Mouse (Mus musculus): ENCODE measurements around the gene Dclre1a.
A peak's percentile ranks its signal among the peaks of the same experiment; 100 is the strongest.

Gene Dclre1a

DNA sequence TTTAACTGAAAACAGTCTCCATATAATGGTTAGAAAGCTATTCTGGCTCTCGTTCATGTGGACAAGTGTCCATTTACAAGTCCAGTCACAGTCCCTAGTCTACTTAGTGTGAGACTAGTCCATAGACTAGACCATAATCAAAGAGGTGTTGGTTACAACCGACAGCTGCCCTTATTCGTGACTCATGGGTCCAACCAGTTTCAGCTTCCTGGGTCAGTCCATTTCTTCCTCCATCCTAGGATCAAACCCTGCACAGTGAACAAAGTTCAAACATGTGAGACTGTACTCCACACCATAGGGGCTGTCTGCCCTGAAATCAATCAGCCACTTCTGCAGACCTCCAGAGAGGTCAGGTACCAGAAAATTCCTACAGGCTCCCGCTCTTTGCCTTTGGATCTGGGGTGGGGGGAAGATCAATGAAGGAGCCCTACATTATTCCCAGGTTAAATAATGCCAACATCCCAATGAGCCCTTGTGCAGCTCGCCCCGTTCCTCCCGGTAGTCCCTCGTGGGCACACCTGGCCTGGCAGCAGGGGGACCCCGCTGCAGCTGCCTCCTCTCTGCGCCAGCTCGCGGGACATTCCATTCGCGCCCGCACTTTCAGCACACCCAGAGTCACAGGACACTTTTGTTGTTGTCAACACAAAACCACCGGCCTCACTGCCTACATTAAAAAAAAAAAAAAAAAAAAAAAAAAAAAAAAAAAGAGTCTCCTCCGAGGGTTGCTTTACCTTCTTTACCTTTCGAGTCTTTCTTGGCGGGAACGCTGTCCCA lies at the start of gene Dclre1a:
TSS of gene Dclre1a (minus strand) at position 767 of the 774 bp plus-strand sequence.
- peak; percentile 73 to 76 for DNase-seq (ENCODE audit: low spot score in 2 of 2)

DNA sequence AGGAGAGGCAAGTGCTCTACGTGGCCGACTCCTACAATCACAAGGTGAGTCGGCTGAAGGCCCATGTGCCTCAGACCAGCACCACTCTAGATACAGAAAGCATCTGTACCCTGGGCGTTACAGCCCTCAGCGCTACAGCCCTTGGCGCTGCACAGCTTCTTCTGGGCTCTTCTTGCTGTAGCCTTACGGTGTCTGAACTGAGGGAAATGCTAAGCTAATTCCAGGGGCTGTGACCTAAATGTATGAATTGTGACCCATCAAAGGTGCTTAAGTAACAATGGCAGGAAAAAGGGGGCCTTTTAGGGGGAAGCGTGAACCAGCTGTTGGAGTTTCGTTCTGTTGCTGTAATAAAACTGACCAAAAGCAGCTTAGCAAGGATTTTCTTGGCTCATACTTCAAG lies 44.5 kb upstream of the Dclre1a start:
- no peak for DNase-seq (ENCODE audit: low spot score in 2 of 2)

DNA sequence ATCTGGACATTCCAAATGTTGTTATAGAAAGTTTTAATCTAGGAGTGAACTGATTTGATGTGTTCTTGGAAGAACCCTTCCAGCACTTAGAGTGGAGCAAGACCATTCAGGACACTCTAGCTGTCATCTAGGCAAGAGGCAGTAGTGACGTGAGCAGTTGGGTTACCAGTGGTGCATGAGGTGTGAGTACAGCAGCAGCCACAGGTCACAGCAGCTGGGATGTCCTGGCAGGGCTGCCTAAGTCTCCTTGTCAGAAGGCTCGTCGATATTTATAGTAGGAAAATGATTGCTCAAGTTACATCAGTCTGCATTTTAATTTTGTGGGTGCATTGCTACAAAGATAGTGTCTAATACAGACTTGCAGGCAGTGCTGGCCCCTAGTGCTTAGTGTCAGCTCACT lies 42.2 kb upstream of the Dclre1a start:
- no peak for DNase-seq (ENCODE audit: low spot score in 2 of 2)

DNA sequence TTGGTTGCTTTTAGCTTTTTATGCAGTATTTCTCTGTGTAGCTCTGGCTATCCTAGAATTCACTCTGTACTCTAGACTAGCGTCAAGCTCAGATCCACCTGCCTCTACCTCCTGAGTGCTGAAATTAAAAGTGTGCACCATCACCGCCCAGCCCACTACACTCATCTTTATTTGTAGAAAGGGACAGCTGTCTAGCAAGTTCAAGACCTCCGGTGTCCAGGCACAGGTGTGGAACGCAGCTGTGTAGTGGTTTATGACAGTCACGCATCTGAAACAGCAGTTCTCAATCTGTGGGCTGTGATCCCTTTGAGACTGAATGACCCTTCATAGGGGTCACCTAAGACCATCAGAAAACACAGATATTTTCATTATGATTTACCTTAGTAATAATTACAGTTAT lies 41.4 kb upstream of the Dclre1a start:
- no peak for DNase-seq (ENCODE audit: low spot score in 2 of 2)

DNA sequence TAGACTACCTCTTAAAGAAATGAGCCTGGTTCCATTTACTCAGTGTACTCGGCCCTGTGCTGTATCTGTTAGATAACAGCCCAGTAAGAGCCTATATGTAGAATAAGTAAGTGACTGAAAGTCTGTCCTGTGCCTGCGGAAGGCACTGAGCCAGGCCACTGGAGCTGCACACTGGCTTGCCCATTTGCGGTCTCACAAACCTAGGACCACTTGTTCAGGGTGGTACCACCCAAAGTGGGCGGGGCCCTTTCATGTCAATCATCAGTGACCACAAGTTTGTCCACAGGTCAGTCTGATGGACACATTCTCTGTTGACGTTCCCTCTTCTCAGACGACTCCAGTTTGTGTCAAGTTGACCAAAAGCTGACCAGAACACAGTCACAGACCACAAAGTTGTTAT lies 41.0 kb upstream of the Dclre1a start:
- no peak for DNase-seq (ENCODE audit: low spot score in 2 of 2)

DNA sequence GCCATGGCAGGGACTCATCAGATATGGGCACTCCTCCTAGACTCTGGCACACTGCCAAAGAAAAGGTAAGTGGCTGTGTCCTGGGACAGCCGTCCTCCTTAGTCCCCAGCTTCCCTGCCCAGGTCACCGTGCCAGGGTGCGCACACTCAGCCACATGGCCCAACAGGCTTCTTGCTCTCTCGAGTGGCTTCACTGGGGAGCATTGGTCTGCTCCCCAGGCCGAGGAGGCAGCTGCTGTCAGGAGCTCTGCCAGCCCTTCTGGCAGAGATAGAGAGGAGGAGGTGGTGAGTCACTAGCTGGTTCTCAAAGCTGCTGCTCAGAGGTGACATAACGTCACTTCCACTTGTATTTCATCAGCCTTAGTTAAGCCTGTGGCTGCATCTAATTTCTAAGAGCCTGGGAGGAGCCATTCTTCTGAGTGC lies 40.2 kb upstream of the Dclre1a start:
- DNase-seq (ENCODE audit: low spot score in 2 of 2) = no peak

DNA sequence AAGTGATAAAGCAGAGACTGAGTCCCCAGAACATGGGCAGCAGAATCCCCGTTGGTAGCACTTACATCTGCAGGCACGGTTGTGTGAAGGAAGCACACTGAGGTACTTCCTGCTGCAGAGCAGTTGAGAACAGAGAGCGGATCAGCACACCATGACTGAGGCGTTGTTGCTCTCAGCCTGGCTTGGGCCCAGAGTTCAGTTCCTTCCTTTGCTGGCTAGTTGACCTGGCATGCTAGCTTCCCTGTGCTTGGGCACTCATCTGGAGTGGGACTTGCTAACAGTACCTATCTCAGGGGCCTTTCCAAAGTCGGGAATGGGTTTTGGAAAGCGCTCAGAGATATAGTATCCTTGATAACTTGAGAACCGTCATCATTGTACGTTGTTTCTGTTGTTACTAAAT lies 38.3 kb upstream of the Dclre1a start:
- DNase-seq (ENCODE audit: low spot score in 2 of 2) = no peak

DNA sequence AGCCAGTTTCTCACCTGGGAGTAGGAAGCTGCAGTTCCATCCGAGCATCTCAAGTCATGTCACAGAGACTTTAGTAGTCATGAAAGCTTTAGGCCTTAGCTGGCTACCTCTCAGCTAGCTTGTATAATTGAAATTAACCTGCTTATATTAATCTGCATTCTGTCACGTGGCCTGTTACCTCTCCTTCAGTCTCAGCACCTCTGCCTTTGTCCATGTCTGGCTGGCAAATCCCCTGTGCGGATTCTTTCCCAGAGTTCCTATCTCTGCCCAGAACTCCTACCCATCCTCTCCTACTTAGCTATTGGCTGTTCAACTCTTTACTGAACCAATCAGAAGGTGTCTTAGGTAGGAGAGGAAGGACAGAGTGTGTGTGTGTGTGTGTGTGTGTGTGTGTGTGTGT lies 36.3 kb upstream of the Dclre1a start:
- DNase-seq (ENCODE audit: low spot score in 2 of 2) = no peak

DNA sequence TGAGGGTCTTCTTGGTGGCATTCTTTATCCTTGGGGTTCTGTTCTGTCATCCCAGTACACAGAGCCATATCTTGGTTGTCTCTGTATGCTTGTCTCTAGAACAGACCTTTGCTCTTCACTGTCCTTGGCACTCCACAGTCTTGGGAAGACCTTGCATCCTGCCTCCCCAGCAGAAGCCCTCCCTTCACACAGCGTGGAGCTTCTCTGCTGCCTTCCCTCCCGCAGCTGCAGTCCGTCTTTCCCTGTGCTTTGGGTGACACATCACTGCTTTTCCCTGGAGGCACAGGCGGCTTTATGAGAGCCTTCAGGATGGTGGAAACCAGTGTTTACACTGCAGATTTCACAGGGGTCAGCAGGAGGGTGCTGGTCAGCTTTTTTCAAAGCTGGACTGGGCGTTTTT lies 35.8 kb upstream of the Dclre1a start:
- DNase-seq (ENCODE audit: low spot score in 2 of 2) = no peak

DNA sequence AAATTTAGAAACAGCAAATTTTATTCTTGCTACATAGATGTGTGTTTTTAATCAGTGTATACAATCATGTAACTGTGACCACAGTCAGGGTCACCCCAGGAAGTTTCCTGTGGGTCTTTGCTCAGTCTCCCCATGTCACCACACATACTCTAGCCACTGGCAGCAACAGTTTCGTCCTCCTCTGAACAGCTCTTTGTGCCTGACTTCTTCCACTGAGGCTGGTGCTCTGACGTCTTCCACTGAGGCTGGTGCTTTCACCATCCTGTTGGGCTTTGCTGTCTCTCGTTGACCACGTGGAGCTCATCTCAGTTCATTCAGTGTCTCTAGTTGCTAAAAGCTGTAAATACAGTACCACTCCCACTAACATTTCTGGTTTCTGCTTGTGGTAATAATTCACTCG lies 34.0 kb upstream of the Dclre1a start:
- DNase-seq (ENCODE audit: low spot score in 2 of 2) = no peak

DNA sequence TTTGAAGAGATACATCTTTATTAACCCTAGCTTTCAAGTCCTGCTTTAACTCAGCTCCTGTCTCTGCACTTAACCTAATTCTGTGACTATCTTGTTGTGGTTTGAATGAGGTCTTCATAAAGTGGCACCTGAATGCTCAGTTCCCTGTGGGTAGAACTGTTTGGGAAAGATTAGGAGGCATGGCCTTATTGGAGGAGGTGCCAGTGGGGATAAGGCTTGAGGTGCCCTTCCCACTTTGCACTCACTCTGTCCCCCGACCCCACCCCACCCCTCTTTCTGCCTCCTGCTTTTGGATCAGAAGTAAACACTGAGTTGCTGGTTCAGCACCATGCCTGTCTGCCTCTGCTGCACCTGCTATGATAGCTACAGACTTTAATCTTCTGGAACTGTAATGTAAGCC lies 29.8 kb upstream of the Dclre1a start:
- DNase-seq (ENCODE audit: low spot score in 2 of 2) = no peak

DNA sequence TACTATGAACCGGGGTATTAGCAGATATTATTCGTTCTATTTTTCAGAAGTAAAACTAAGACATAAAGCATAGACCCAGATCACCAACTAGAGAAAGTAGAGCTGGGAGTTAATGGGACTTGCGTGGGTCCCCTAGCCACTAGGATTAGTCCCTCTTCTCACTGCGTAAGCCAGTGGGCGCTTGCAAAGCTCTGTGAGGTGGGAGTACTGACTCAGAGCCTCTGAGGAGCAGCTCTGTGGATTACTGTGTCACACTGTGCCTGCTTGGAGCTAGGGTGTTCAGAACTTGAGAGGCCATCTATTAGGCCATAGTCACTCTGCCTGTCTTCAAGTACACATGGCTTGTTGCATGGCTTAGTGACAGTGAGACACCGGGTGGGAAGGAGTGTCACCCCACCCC lies 25.2 kb upstream of the Dclre1a start:
- no peak for DNase-seq (ENCODE audit: low spot score in 2 of 2)

DNA sequence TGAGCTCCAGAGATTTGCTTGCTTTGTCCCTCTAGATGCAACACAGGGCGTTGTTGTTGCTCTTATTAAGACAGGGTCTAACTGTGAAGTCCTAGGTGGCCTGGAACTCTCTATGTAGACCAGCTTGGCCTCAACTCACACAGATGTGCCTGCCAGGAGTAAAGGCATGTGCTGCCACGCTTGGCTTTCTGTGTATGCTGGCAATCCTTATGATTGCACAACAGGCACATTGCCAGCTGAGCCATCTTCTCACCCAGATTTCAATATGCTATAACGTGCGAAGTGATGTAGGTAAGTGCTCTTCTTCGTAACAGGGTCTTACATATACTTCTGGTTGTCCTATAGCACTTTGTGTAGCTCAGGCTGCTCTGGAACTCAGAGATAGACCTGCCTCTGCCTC lies 23.9 kb upstream of the Dclre1a start:
- no peak for DNase-seq (ENCODE audit: low spot score in 2 of 2)

DNA sequence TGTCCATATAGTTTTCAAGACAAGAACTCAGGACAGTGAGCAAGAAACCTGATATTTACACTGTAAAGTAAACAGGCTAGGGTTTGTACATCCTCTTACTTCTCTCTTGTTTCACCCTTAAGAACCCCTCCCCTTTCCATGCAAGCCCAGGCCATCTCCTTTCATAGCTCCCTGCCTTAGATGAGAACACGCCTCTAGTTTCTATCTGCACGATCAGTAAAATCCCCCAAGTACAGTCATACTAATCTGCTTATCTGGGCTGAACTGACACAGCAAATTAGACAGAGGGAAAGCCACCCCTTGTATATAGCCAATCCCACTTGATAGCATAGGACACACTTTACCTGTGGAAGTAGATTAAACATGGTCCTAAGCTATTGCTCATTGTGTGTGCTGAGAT lies 23.2 kb upstream of the Dclre1a start:
- no peak for DNase-seq (ENCODE audit: low spot score in 2 of 2)

DNA sequence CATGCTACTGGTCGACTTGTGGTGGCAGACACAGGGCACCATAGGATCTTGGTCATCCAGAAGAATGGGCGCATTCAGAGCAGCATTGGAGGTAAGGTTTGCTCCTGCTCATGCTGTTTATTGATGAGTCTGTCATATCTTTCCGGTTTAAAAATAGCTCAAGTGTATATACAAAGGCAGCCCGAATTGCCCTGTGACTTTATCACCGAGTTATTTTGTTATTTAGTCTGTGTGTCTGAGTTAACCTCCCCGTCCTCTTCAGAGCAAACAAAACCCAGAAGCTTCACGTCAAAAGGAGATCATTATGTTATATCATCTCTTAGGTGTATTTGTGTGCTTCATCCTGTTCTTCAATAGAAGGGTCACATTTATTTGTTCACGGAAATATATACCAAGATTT lies 22.8 kb upstream of the Dclre1a start:
- no peak for DNase-seq (ENCODE audit: low spot score in 2 of 2)

DNA sequence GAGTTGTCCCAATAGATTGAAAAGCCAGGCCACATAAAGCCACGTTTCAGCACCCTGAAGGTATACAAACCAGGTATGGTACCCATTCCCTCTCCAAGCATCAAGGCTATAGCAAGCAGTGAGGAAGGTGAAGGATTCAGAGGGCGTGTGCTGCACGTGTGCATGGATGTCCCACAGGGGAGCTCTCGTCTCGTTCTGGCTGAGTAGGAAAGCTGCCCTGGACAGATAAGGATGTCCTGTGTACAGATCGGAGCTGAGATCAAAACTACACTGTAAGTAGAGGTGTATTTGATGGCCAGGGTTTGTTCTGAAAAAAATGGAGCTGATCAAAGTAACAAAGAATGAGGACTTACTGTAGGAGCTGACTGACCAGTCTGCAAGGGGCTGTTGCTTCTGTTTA lies 18.9 kb upstream of the Dclre1a start:
- no peak for DNase-seq (ENCODE audit: low spot score in 2 of 2)

DNA sequence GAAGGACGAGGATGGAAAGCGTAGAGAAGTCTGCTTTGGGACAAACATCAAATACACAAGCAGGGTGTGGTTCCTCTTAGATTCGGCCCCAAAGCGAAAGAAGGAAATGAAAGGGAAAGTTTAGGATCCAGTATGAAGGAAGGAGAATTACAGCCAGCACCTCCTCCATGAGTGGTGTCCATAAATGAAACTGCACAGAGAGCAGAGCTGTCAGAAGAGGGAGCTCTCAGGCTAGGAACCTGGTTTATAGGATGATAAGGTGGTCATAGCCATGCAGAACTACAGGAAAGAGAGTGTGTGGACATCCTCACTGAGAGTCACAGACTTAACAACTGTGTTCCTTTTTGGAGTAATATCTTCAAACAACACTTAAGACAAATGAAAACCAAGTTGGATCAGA lies 18.0 kb upstream of the Dclre1a start:
- peak; percentile 22 to 46 for DNase-seq (ENCODE audit: low spot score in 2 of 2)

DNA sequence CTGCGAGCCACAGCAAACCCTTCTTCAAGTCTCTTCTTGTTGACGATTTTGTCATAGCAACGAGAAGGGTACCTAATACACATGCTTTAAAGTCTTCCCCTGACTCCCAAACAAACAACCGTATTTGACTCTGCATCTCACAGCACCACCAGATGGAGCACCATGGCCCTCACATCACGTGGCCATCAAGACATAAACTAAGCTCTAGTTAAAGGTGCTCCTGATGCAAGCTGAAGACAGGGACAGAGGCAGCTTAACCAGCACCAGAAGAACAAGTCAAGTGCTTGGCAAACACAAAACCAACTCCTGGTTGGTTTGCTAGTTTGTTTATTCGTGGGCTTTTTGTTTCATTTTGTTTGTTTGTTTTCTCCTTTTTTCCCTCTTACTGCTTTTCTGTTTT lies 17.3 kb upstream of the Dclre1a start:
- DNase-seq (ENCODE audit: low spot score in 2 of 2) = no peak

DNA sequence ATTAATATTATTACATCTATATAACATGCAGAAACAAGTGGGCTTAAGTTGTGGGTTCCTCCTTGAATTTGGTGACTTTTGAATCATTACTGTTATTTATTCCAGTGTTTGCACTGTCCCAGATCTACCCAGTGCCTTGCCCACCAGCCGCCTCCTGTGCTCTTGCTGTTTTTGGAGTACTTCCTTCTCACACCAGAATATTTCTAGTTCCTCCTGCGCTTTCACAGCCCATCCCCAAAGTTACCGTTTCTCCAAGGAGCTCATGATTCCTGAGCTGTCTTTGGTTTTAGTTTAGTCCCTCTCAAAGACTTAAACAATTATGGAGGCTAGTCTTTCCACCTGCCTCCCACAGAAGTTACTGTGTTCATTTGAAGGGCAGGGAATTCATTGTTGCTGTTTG lies 15.4 kb upstream of the Dclre1a start:
- no peak for DNase-seq (ENCODE audit: low spot score in 2 of 2)

DNA sequence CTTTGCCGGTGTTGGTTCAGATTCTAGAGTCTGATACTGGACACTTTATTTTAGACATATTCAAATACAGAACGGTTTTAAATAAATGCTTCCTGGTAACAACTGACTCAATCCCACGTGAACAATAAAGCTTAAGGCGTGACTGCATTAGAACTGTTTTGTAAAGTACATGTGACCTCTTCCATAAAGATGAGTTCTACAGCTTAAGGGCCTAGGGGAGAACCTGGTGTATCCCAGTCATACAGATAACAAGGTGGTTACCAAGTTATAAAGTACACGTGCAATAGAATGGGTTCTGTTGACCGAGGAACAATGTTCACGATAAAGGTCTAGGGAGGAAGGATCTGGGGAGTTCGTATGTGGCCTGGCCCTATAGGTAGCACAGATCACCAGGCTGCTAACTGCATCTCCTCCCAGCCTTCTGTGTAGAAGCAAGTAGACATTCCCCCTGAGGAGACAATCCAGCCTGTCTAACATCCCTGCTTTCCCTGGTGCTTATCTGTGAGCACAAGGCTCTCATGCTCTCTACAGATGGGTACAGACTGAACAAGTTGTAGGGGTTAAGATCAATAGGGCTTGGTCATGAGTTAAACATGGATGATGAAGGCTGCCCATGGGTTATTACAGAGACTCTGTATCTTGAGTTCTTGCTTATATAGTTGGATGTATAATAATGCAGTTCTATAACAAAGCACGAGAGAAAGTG lies 14.6 kb upstream of the Dclre1a start:
- DNase-seq (ENCODE audit: low spot score in 2 of 2) = no peak

DNA sequence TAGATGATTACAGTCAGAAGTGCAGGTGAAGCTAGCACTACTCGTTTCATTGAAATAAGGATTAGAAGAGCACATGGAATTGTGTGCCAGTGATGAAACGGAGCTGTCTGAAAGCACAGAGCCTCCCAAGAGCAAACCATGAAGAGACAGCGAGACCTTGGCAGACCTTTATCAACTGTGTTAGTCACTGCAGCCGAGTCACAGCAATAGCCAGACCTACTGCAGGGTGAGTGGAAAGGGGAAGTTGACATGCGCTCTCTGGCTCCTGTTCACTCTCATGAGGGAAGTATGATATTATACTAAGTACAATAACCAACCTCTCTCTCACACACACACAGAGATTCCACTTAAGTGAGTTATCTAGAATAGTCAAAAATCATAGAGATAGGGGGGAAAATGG lies 8.0 kb upstream of the Dclre1a start:
- peak; percentile 37 to 41 for DNase-seq (ENCODE audit: low spot score in 2 of 2)

DNA sequence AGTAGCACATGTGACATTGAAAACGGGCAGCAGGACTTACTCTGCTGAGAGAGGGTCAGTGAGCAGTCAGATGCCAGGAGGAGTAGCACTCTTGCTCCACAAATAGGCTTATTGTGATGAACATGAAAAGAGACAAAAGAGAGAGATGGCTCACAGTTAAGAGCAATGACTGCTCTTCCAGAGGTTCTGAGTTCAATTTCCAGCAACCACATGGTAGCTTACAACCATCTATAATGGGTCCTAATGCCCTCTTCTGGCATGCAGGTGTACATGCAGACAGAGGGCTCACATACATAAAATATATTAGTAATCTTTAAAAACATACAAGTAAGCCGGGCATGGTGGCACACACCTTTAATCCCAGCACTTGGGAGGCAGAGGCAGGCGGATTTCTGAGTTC lies 5.2 kb upstream of the Dclre1a start:
- DNase-seq (ENCODE audit: low spot score in 2 of 2) = no peak

DNA sequence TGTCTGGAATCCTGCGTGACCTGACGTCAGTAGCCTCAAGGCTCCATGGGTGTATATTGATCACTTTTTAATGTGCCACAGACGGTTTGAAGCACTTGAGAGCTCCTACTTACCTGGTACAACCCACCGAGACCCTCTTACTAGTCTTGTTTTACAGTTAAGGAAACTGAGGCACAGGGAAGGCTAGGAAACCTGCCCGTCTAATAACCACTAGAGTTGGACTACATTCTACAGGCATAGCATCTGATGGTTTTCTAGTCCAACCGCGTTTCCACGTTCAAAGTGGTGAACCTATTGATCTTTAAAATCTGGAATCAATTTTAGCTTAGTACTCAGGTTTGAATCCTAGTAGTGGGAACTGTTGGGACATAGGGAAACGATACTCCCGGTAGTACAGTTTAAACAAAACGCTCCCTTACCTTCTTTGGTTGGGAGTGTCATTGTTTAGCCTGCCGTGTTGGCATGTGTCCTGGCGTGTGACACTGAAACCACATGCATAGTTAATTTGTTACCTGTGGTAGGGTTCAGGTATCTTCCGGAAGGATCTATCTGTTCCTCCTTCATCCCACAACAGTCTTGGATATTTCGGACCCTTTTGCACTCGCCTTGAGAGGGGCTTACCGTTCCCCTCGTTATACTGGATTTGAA lies 1.1 kb upstream of the Dclre1a start:
- DNase-seq (ENCODE audit: low spot score in 2 of 2) = no peak

Data from spleen, postnatal 36 days (tissue).